Mouse (Mus musculus) midbrain, embryonic 14.5 days (tissue): ENCODE data around the gene Sec22a. TPM values are rescaled to one million over a fixed set of nuclear protein-coding genes. Genes with fewer than 3 reads are reported as not detected.

ENCODE experiments used
- polyA plus RNA-seq: library from polyadenylated mRNA; unstranded; fragments of >200 nt; fragmentation: Nextera tagmentation; extraction: Ambion mirVana; gene quantifications from 2 replicates; pipeline ENCODE4 v1.2.1, GENCODE M21; 2014

Sec22a gene
- polyA plus RNA-seq, 1 experiment from 2014 or later, result 45.3 TPM

Other genes starting within 250 kb of the Sec22a start
- 8.4 and 8.7 TPM in 2 replicates for gene Adcy5, start 209.0 kb downstream of the Sec22a start, polyA plus RNA-seq
- 6.2 and 7.6 TPM in 2 replicates for gene Pdia5, start 127.0 kb upstream of the Sec22a start, polyA plus RNA-seq
- gene Sema5b, start 177.2 kb upstream of the Sec22a start, polyA plus RNA-seq, result 18.4 and 20.0 TPM in 2 replicates